Mouse (Mus musculus) midbrain, postnatal 0 days (tissue): Measurements from ENCODE around the gene Fbxl17. TPM values are rescaled to one million over a fixed set of nuclear protein-coding genes. Genes with fewer than 3 reads are reported as not detected.

Experiments
- ATAC-seq: fragments of 200-750 bp; cut with Nextera tagmentation; 2 replicates; pipeline ENCODE4 v1.8.0; 2017; ENCODE audit warnings: moderate number of reproducible peaks, mild to moderate bottlenecking, moderate TSS enrichment, moderate library complexity; ENCODE audit not compliant: low FRiP score
- DNase-seq: peaks from one replicate; pipeline ENCODE4 v3.0.0-alpha.2; 2015; ENCODE audit warnings: low spot score
- H3K27ac ChIP-seq: fragments of 300-500 bp; sonication (generic); 2 replicates; pipeline ENCODE4 v1.5.1; 2014; ENCODE audit warnings: low read depth, mild to moderate bottlenecking, low read length, mixed read lengths
- H3K27me3 ChIP-seq: fragments of 300-500 bp; sonication (generic); 2 replicates; pipeline ENCODE4 v1.6.1; 2014; ENCODE audit warnings: low read length, control low read depth, mixed read lengths; ENCODE audit not compliant: insufficient read depth
- H3K36me3 ChIP-seq: fragments of 300-500 bp; sonication (generic); 2 replicates; pipeline ENCODE4 v1.6.1; 2014; ENCODE audit warnings: low read length, control low read depth, mixed read lengths; ENCODE audit not compliant: insufficient read depth
- H3K4me1 ChIP-seq: fragments of 300-500 bp; sonication (generic); 2 replicates; pipeline ENCODE4 v1.6.1; 2014; ENCODE audit warnings: mild to moderate bottlenecking, control low read depth, antibody characterized with exemption, low read length, mixed read lengths; ENCODE audit not compliant: insufficient read depth
- H3K4me2 ChIP-seq: fragments of 300-500 bp; sonication (generic); 2 replicates; pipeline ENCODE4 v1.6.1; 2014; ENCODE audit warnings: low read depth, mild to moderate bottlenecking, low read length, mixed read lengths; ENCODE audit not compliant: poor library complexity, severe bottlenecking
- H3K4me3 ChIP-seq: fragments of 300-500 bp; sonication (generic); 2 replicates; pipeline ENCODE4 v1.5.1; 2014; ENCODE audit warnings: low read depth, mild to moderate bottlenecking, low read length, moderate library complexity
- H3K9ac ChIP-seq: fragments of 300-500 bp; sonication (generic); replicated peaks from 2 replicates; pipeline ENCODE4 v1.6.1; 2014; ENCODE audit warnings: mild to moderate bottlenecking, low read length, moderate library complexity, mixed read lengths; ENCODE audit not compliant: poor library complexity, severe bottlenecking
- H3K9me3 ChIP-seq: fragments of 300-500 bp; sonication (generic); 2 replicates; pipeline ENCODE4 v1.6.1; 2016; ENCODE audit warnings: low read length, control low read depth
- CTCF ChIP-seq: IDR thresholded peaks from 2 replicates; pipeline ENCODE4 v1.5.1; 2016; ENCODE audit warnings: antibody characterized with exemption, mild to moderate bottlenecking
- WGBS: fragments of 180-500 bp; shearing (Covaris S2); extraction: QIAGEN DNeasy Blood & Tissue Kit; methylation state at CpG from one replicate; pipeline ENCODE4 v1.1.7; 2014; 5-methylcytosine and 5-hydroxymethylcytosine counted together
- polyA plus RNA-seq: library from polyadenylated mRNA; unstranded; fragments of >200 nt; fragmentation: Nextera tagmentation; extraction: Ambion mirVana; gene quantifications from 2 replicates; pipeline ENCODE4 v1.2.1, GENCODE M21; 2015
- total RNA-seq: library from RNA; depleted of rRNA; stranded (reverse); fragments of >200 nt; gene quantifications from 2 replicates; pipeline ENCODE4 v1.2.3, GENCODE M21; 2014

Fbxl17 gene
- total and polyA plus RNA-seq, 2 experiments from 2014 or later: 16.6 to 39.2 TPM

- Histone ChIP-seq H3K4me3 (no peak overlapping the region), H3K9me3 (no peaks in the 10 kb centered on the region), H3K4me1 (no peaks in the 10 kb centered on the region), H3K9ac (no peak overlapping the region), H3K27me3 (no peaks in the 10 kb centered on the region), H3K27ac (no peak overlapping the region), H3K4me2 (no peak overlapping the region), H3K36me3 (no peaks in the 10 kb centered on the region)
- no peak for TF ChIP-seq CTCF
- 78% methylated on average over 5 of the region's 5 CpGs for WGBS
- no peak for ATAC-seq
- no peak for DNase-seq
Observed at GRCm38 (mm10) chr17:63220821-63221220, 279.0 kb downstream of the Fbxl17 start.

GRCm38 (mm10) chr17:63217016-63217415, 282.8 kb downstream of the Fbxl17 start:
- Histone ChIP-seq H3K9me3 (no peaks in the 10 kb centered on the region), H3K4me3 (no peak overlapping the region), H3K9ac (no peak overlapping the region), H3K27me3 (no peaks in the 10 kb centered on the region), H3K4me2 (no peak overlapping the region), H3K4me1 (no peaks in the 10 kb centered on the region), H3K27ac (no peak overlapping the region), H3K36me3 (no peaks in the 10 kb centered on the region)
- ATAC-seq: no peak
- WGBS: 97% methylated on average over 1 of the region's 1 CpGs
- DNase-seq: no peak
- no peak for TF ChIP-seq CTCF

GRCm38 (mm10) chr17:63212018-63212417, 287.8 kb downstream of the Fbxl17 start:
- WGBS: 83% methylated on average over 4 of the region's 4 CpGs
- H3K36me3 ChIP-seq: no peaks in the 10 kb centered on the region
- no peaks in the 10 kb centered on the region for H3K27me3 ChIP-seq

GRCm38 (mm10) chr17:63209151-63209550, 290.7 kb downstream of the Fbxl17 start:
- Histone ChIP-seq H3K36me3 (no peaks in the 10 kb centered on the region), H3K4me3 (no peak overlapping the region), H3K27me3 (no peaks in the 10 kb centered on the region), H3K27ac (no peak overlapping the region), H3K4me2 (no peak overlapping the region), H3K9me3 (no peaks in the 10 kb centered on the region), H3K4me1 (no peaks in the 10 kb centered on the region), H3K9ac (no peak overlapping the region)
- no peak for DNase-seq
- WGBS: 84% methylated on average over 6 of the region's 6 CpGs
- no peak for TF ChIP-seq CTCF
- no peak for ATAC-seq

More at GRCm38 (mm10) chr17:63212018-63212417, 287.8 kb downstream of the Fbxl17 start:
- no peak overlapping the region for H3K4me2 ChIP-seq
- H3K9me3 ChIP-seq: no peaks in the 10 kb centered on the region
- H3K27ac ChIP-seq: no peak overlapping the region
- H3K9ac ChIP-seq: no peak overlapping the region
- no peak for DNase-seq
- H3K4me3 ChIP-seq: no peak overlapping the region
- H3K4me1 ChIP-seq: no peaks in the 10 kb centered on the region
- no peak for TF ChIP-seq CTCF
- no peak for ATAC-seq

GRCm38 (mm10) chr17:63208346-63208745, 291.5 kb downstream of the Fbxl17 start:
- 79% methylated on average over 4 of the region's 4 CpGs for WGBS
- Histone ChIP-seq H3K9ac (no peak overlapping the region), H3K36me3 (no peaks in the 10 kb centered on the region), H3K27me3 (no peaks in the 10 kb centered on the region), H3K27ac (no peak overlapping the region), H3K4me2 (no peak overlapping the region), H3K4me1 (no peaks in the 10 kb centered on the region), H3K9me3 (no peaks in the 10 kb centered on the region), H3K4me3 (no peak overlapping the region)
- no peak for ATAC-seq
- TF ChIP-seq CTCF: no peak
- DNase-seq: no peak

GRCm38 (mm10) chr17:63207714-63208113, 292.1 kb downstream of the Fbxl17 start:
- DNase-seq (no peak), ATAC-seq (no peak)
- H3K9ac ChIP-seq: no peak overlapping the region
- no peaks in the 10 kb centered on the region for H3K4me1 ChIP-seq
- 93% methylated on average over 9 of the region's 9 CpGs for WGBS
- H3K4me3 ChIP-seq: no peak overlapping the region
- no peak overlapping the region for H3K27ac ChIP-seq
- no peaks in the 10 kb centered on the region for H3K9me3 ChIP-seq
- TF ChIP-seq CTCF: no peak
- no peak overlapping the region for H3K4me2 ChIP-seq
- no peaks in the 10 kb centered on the region for H3K27me3 ChIP-seq
- H3K36me3 ChIP-seq: no peaks in the 10 kb centered on the region
